Mouse (Mus musculus) stomach, embryonic 16.5 days (tissue): ENCODE results near the gene Grid2. TPM values are rescaled to one million over a fixed set of nuclear protein-coding genes. Genes with fewer than 3 reads are reported as not detected.

Experiments used
- ATAC-seq: fragments of 200-750 bp; cut with Nextera tagmentation; 2 replicates; pipeline ENCODE4 v1.8.0; 2017; ENCODE audit warnings: moderate number of reproducible peaks, moderate TSS enrichment; ENCODE audit not compliant: insufficient read depth, low FRiP score
- H3K27ac ChIP-seq: fragments of 300-500 bp; sonication (generic); 2 replicates; pipeline ENCODE4 v1.5.1; 2014; ENCODE audit warnings: low read length
- H3K27me3 ChIP-seq: fragments of 300-500 bp; sonication (generic); 2 replicates; pipeline ENCODE4 v1.6.1; 2014; ENCODE audit warnings: low read length, control low read depth, mixed read lengths; ENCODE audit not compliant: control insufficient read depth, insufficient read depth
- H3K36me3 ChIP-seq: fragments of 300-500 bp; sonication (generic); 2 replicates; pipeline ENCODE4 v1.6.1; 2014; ENCODE audit warnings: low read length; ENCODE audit not compliant: control insufficient read depth, insufficient read depth
- H3K4me1 ChIP-seq: fragments of 300-500 bp; sonication (generic); 2 replicates; pipeline ENCODE4 v1.6.1; 2014; ENCODE audit warnings: low read length, control low read depth, mixed read lengths; ENCODE audit not compliant: control insufficient read depth, insufficient read depth
- H3K4me2 ChIP-seq: fragments of 300-500 bp; sonication (generic); 2 replicates; pipeline ENCODE4 v1.6.1; 2014; ENCODE audit warnings: low read depth, low read length, mixed read lengths
- H3K4me3 ChIP-seq: fragments of 300-500 bp; sonication (generic); replicated peaks from 2 replicates; pipeline ENCODE4 v1.5.1; 2014; ENCODE audit warnings: mild to moderate bottlenecking, low read length
- H3K9ac ChIP-seq: fragments of 300-500 bp; sonication (generic); 2 replicates; pipeline ENCODE4 v1.6.1; 2014; ENCODE audit warnings: low read length
- H3K9me3 ChIP-seq: fragments of 300-500 bp; sonication (generic); replicated peaks from 2 replicates; pipeline ENCODE4 v1.6.1; 2016; ENCODE audit warnings: low read length, control low read depth; ENCODE audit not compliant: control insufficient read depth
- WGBS: fragments of 180-500 bp; shearing (Covaris S2); extraction: QIAGEN DNeasy Blood & Tissue Kit; methylation state at CpG from one replicate; pipeline ENCODE4 v1.1.7; 2014; 5-methylcytosine and 5-hydroxymethylcytosine counted together
- polyA plus RNA-seq: library from polyadenylated mRNA; unstranded; fragments of >200 nt; fragmentation: Nextera tagmentation; extraction: Ambion mirVana; gene quantifications from 2 replicates; pipeline ENCODE4 v1.2.1, GENCODE M21; 2015

Gene Grid2
- polyA plus RNA-seq, 1 experiment from 2014 or later = 0.68 TPM

DNA sequence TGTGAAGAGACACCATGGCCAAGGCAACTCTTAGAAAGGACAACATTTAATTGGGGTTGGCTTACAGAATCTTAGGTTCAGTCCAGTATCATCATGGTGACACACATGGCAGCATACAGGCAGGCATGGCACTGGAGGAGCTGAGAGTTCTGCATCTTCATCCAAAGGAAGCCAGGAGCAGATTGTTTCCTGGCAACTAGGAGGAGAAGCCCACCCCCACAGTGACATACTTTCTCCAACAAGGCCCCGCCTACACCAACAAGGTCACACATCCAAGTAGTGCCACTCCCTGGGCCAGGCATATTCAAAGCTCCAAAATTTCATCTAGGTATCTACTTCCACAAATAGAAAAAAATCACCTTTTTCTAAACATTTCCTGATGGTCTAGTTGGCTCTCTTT is 1351.4 kb downstream of the Grid2 start:
- no peaks in the 10 kb centered on the region for H3K27me3 ChIP-seq
- H3K4me1 ChIP-seq = no peaks in the 10 kb centered on the region
- no peak overlapping the region for H3K4me3 ChIP-seq
- WGBS = 97% methylated on average over 1 of the region's 1 CpGs
- ATAC-seq = no peak
- H3K36me3 ChIP-seq = no peaks in the 10 kb centered on the region
- no peak overlapping the region for H3K9ac ChIP-seq
- no peak overlapping the region for H3K4me2 ChIP-seq
- no peak overlapping the region for H3K27ac ChIP-seq
- no peaks in the 10 kb centered on the region for H3K9me3 ChIP-seq

DNA sequence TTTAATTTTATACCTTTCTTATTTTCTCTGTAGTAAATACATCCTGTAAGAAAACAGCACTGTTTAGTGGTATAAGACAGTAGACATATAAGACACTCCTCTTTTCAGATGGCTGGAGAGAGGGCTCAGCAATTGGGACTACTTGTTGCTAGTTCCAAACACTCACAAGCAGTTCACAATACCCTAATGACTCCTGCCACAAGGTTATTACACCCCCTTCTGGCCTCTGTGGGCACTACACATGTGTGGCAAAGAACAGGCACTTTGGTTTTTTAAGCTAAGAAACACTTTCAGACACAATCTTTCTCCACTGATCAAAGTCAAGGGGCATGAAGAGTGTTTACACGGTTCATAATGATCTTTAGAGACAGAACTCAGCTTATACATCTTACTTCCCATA is 1352.3 kb downstream of the Grid2 start:
- Histone ChIP-seq H3K9ac (no peak overlapping the region), H3K27ac (no peak overlapping the region), H3K9me3 (no peaks in the 10 kb centered on the region), H3K4me1 (no peaks in the 10 kb centered on the region), H3K4me2 (no peak overlapping the region), H3K27me3 (no peaks in the 10 kb centered on the region), H3K36me3 (no peaks in the 10 kb centered on the region), H3K4me3 (no peak overlapping the region)
- ATAC-seq = no peak
- 13% methylated on average over 1 of the region's 1 CpGs for WGBS

DNA sequence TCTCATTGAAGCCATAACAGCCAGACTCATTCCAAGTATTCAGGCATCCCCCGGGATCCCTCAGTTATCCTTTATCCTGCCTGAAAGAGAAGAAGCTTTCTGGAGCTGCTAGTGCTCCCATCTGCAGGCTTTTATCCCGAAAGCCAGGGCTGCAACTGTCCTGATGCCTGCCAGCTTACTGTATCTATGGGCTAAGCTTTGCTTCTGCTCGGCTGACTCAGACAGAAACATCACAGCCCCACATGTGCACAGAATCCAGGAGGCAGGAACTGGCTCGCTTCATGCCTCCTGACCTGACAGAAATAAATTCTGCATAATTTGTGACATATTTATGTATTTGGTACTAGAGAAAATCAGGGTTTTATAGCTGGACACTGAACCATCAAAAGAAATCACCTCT is 1361.2 kb downstream of the Grid2 start:
- no peaks in the 10 kb centered on the region for H3K4me1 ChIP-seq
- H3K27me3 ChIP-seq = no peaks in the 10 kb centered on the region
- H3K4me2 ChIP-seq = no peak overlapping the region
- H3K27ac ChIP-seq = no peak overlapping the region
- H3K9ac ChIP-seq = no peak overlapping the region
- ATAC-seq = no peak
- 45% methylated on average over 4 of the region's 4 CpGs for WGBS
- H3K36me3 ChIP-seq = no peaks in the 10 kb centered on the region
- H3K9me3 ChIP-seq = no peaks in the 10 kb centered on the region
- no peak overlapping the region for H3K4me3 ChIP-seq

DNA sequence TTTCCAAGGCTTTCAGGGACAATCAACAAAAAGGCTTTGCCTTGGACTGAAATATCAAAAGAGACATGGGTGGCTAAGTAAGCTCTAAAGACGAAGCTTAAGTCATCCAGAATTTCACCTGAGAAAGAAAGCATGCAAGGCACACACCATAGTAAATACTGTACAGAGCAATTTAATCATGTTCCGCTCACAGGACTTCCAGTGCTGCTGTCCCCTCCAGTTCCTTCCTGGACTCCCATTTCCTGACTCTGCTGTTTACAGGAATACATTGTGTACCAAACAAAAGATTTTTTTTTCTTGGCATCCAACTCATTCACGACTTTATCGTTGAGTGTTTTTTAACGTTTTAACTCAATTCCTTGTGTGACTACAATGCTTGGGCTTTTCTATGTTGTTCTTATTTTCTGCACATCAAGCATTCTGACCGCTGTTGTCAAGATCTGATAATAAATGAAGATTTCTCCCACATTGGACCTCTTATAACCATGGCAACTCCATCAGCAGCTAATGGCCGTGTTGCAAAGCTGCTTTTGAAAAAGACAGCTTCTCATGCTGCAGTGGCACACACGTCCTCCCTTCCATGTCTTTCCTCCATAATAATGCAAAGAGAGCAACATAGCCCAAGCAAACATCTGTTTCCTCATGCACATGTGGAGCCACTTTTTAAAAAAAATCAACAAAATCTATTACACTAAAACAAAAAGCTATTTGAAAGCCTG is 1361.9 kb downstream of the Grid2 start:
- Histone ChIP-seq H3K4me2 (no peak overlapping the region), H3K4me3 (no peak overlapping the region), H3K9ac (no peak overlapping the region), H3K27me3 (no peaks in the 10 kb centered on the region), H3K36me3 (no peaks in the 10 kb centered on the region), H3K4me1 (no peaks in the 10 kb centered on the region), H3K9me3 (no peaks in the 10 kb centered on the region), H3K27ac (no peak overlapping the region)
- 66% methylated on average over 8 of the region's 8 CpGs for WGBS
- no peak for ATAC-seq

DNA sequence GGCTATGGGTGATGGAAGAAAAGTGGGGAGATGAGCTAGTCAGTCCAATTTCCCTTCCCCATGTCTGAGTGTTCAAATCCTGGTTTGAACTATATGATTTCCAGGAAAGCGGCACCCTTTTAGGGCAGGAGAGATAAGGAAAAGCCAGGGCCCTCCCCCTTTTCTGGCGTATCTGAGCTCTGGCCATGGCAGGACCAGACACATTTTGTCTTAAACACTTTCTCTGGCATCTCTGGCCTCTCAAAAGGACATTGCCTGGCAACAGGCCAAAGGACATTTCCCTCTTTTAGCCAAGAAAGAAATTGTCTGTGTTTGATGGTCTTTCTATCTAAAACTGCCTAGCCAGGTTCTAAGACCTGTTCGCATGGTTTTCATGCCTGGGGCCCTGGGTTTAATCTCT is 1367.7 kb downstream of the Grid2 start:
- no peak overlapping the region for H3K9ac ChIP-seq
- H3K4me1 ChIP-seq = no peaks in the 10 kb centered on the region
- no peak for ATAC-seq
- no peaks in the 10 kb centered on the region for H3K9me3 ChIP-seq
- H3K36me3 ChIP-seq = no peaks in the 10 kb centered on the region
- no peak overlapping the region for H3K4me2 ChIP-seq
- no peak overlapping the region for H3K27ac ChIP-seq
- 43% methylated on average over 3 of the region's 3 CpGs for WGBS
- H3K4me3 ChIP-seq = no peak overlapping the region
- H3K27me3 ChIP-seq = no peaks in the 10 kb centered on the region

DNA sequence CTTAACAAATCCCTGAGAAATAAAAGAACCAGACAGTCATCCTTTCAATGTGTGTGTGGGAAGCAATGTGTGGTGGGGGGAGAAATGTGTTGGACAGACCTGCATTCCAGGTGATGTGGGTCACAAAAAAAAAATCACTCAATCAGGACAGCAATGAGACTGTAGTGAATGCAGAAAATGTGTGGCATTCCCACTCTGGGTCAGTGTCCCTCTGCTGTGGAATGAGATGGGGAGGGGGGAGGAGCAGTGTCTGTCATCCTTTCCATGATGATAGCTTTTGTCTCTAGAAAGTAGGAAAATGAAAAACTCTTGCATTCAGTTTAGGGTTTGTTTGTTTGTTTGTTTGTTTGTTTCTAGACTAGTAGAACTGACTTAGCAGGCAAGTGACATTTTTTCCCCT is 1392.0 kb downstream of the Grid2 start:
- ATAC-seq = no peak
- H3K4me1 ChIP-seq = no peaks in the 10 kb centered on the region
- H3K9ac ChIP-seq = no peak overlapping the region
- H3K4me2 ChIP-seq = no peak overlapping the region
- H3K27me3 ChIP-seq = no peaks in the 10 kb centered on the region
- H3K36me3 ChIP-seq = no peaks in the 10 kb centered on the region
- no peak overlapping the region for H3K4me3 ChIP-seq
- H3K27ac ChIP-seq = no peak overlapping the region
- H3K9me3 ChIP-seq = no peaks in the 10 kb centered on the region

DNA sequence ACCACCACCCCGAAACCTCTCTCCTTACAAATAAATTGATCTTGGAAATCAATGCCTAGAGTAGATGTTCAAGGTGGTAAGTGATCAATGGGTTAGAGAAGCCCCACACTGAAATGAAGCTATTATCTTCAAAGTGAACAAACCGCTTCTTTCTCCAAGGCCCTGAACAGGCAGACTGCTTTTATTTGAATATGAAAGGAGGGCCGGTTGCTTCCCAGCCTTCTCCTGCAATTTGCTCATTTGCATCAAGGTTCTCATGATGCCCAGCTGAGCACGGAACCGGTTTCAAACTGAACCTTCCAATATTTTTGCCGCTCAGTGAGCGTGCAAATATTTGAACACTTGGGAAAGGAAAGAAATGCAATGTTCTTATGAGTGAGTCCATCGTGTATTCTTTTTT is 1392.5 kb downstream of the Grid2 start:
- H3K4me3 ChIP-seq = no peak overlapping the region
- no peak for ATAC-seq
- no peaks in the 10 kb centered on the region for H3K9me3 ChIP-seq
- WGBS = 57% methylated on average over 8 of the region's 8 CpGs
- H3K4me2 ChIP-seq = no peak overlapping the region
- H3K4me1 ChIP-seq = no peaks in the 10 kb centered on the region
- no peaks in the 10 kb centered on the region for H3K36me3 ChIP-seq
- H3K27me3 ChIP-seq = no peaks in the 10 kb centered on the region
- H3K27ac ChIP-seq = no peak overlapping the region
- no peak overlapping the region for H3K9ac ChIP-seq

DNA sequence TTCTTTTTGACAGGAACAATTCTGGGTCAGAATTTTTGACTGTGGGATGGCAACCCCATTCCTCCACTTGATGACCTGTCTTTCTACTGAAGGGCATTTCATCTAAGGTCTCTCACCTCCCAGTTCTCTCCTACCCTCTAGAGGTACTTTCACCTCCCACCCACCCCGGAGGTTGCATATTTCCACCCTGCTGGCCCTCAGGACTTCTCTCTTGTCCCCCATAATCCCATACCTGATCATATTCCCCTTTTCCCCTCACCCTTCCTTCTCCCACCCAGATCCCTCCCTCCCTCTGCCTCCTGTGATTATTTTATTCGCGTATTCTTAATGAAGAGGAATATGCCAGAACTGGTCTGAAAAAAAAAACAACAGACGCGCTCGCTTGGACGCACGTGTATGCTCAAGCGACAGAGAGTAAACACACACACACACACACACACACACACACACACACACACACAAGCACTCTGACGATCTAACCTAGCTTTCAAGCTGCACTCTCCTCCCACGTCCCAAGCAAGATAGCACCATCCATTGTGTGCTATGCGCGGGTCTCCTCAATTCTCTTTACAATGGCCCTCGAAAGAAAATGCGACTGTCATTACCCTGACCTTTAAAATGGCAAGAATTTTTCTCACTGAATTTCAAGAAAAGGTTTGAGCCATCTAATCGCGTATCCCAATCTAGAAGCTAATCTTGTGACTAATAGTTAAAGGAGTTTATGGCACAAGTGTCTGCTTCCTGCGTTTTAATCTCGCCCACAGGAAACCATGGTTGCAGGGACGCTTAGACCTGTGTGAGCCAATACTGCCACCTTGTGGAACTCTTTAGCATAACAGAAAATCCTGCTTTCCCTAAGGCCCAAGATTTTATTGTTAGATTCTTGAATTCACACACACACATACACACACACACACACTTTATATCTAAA is 1393.9 kb downstream of the Grid2 start:
- H3K4me3 ChIP-seq = peak overlapping the region; percentile 47
- H3K4me1 ChIP-seq = no peaks in the 10 kb centered on the region
- H3K9ac ChIP-seq = peak overlapping the region; percentile 5; the same call in 1 of the 2 replicates
- H3K27me3 ChIP-seq = no peaks in the 10 kb centered on the region
- no peaks in the 10 kb centered on the region for H3K9me3 ChIP-seq
- no peaks in the 10 kb centered on the region for H3K36me3 ChIP-seq
- ATAC-seq = peak; percentile 72
- no peak overlapping the region for H3K27ac ChIP-seq
- H3K4me2 ChIP-seq = peak overlapping the region; percentile 64
- WGBS = 9% methylated on average over 20 of the region's 20 CpGs

DNA sequence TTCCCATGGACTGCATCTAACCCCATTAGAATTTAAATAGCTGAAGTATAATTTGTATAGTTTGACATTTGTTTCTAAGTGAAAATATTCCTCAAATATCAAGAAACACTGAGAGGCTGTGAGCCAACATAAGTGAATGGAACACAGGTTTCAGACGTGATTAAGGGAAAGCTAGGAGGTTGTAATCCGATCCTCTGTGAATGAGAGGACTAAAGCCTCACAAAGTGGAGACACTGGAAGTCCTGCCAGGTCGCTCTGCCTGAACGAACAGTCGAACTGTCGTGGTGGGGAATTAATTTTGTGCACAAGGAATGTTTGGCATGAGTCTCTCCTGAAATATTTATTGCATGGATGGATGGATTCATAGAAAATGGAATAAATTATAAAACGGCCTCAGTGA is 1395.1 kb downstream of the Grid2 start:
- no peak overlapping the region for H3K9ac ChIP-seq
- H3K4me2 ChIP-seq = no peak overlapping the region
- WGBS = 27% methylated on average over 7 of the region's 7 CpGs
- no peak overlapping the region for H3K4me3 ChIP-seq
- no peak overlapping the region for H3K27ac ChIP-seq
- no peaks in the 10 kb centered on the region for H3K4me1 ChIP-seq
- ATAC-seq = no peak
- H3K36me3 ChIP-seq = no peaks in the 10 kb centered on the region
- H3K27me3 ChIP-seq = no peaks in the 10 kb centered on the region
- H3K9me3 ChIP-seq = no peaks in the 10 kb centered on the region
